Mouse (Mus musculus): ENCODE results near the gene Smok3c. TPM values are rescaled to one million over a fixed set of nuclear protein-coding genes. Genes with fewer than 3 reads are reported as not detected.
"Not testable (repeated sequence)": the region's sequence is repeated elsewhere in the genome, so short reads cannot be mapped to it uniquely, and the experiment has no call there.

Gene Smok3c
- total RNA-seq, 2 experiments from 2014 or later, result not detected

DNA sequence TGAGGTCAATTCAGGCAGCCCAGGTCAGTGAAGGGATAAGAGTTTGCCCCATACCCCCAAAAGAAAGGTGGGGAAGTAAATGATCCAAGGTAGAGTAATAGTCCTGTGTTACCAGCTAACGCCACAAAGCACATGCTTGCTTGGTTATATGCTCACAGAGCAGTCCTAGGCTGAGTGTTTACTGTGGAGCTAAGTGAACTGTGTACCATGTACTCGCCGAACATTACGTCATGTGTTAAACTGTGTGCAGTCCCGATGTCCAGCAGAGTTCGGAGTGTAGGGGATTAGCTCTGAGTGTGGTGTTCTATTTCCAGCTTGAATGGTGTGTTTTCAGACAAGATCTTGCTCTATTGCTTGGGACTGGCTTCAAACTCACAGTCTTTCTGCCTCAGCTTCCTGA, 41.5 kb downstream of the Smok3c start:
- no peak for DNase-seq (ENCODE audit: low spot score in 2 of 2)

DNA sequence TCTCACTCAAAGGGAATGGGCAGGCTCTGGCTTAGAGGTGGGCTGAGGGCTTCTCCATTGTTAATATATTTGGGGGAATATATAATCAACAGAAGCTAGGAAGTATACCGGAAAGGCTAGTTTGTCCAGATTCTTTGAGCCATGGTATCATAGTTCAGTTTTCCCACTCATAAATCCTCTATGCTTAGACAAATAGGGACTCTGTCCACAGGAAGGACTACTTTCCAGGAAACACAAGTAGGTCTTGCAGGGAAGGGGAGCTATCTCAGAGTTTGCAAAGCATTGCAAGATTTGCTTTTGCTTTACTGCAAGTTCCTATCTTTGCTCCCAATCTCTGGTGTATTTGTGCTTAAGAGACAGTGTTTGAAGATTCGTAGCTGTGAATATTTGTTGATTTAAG, 52.0 kb downstream of the Smok3c start:
- DNase-seq (ENCODE audit: low spot score in 2 of 2), result no peak

DNA sequence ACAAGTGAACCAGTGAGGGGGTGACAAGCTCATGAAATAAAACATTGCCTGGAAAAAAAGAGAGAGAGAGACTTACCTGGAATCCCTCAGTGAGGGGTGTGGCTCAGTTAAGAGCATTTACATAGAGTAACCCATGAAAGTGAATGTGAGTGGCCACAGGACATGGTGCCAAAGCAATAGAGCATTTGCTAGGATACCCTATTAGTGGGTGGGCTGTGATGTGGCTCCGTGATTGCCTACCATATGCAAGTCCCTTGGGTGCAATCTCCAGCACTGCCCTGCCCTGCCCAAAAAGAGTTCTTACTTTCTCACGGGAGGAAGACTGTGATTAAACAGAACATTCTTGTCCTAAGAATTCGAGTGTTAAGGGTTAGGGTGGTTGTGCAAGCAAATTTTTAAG, 54.1 kb downstream of the Smok3c start:
- DNase-seq (ENCODE audit: low spot score in 2 of 2), result no peak

DNA sequence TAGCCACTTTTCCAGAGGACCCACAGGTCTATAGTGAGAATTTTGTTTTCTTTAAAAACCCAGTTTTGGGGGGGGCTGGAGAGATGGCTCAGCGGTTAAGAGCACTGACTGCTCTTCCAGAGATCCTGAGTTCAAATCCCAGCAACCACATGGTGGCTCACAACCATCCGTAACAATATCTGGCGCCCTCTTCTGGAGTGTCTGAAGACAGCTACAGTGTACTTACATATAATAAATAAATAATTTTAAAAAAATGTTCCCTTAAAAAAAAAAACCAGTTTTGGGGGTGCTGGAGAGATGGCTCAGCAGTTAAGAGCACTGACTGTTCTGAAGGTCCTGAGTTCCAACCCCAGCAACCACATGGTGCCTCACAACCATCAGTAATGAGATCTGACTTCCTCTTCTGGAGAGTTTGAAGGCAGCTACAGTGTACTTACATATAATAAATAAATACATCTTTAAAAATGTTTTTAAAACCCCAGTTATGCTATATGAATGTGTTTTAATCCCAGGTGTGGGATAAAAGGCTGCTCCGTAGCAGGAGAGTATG, 56.9 kb downstream of the Smok3c start:
- not testable (repeated sequence) for DNase-seq (ENCODE audit: low spot score in 2 of 2)

Other genes starting within 250 kb of the Smok3c start
- 1 to 10 TPM in 1 of 2 experiments, under 1 TPM in 1; 0.56 to 1.3 TPM for gene Pilra, start 216.9 kb upstream of the Smok3c start, total RNA-seq (2021)
- not detected for gene Pilrb1, start 195.1 kb upstream of the Smok3c start, total RNA-seq (2021)
- gene Pilrb2, start 181.4 kb upstream of the Smok3c start, total RNA-seq (2021), result not detected
- gene Cyp3a13, start 131.6 kb upstream of the Smok3c start, total RNA-seq (2021), result under 1 TPM; 0.15 to 0.25 TPM
- gene Gjc3, start 90.1 kb upstream of the Smok3c start, total RNA-seq (2021), result 10 to 100 TPM; 21.4 to 22.4 TPM
- gene Azgp1, start 71.7 kb upstream of the Smok3c start, total RNA-seq (2021), result not detected
- gene Smok3a, start 31.9 kb upstream of the Smok3c start, total RNA-seq (2021), result not detected
- not detected for gene Smok3b, start 31.8 kb upstream of the Smok3c start, total RNA-seq (2021)
- gene Zkscan1, start 31.9 kb downstream of the Smok3c start, total RNA-seq (2021), result 10 to 100 TPM; 39.6 to 42.2 TPM
- 10 to 100 TPM; 13.9 to 15.7 TPM for gene Zscan21, start 63.7 kb downstream of the Smok3c start, total RNA-seq (2021)
- 10 to 100 TPM; 10.6 to 13.2 TPM for gene Zfp113, start 102.5 kb downstream of the Smok3c start, total RNA-seq (2021)
- 100 to 1,000 TPM; 139 to 142 TPM for gene Cops6, start 107.9 kb downstream of the Smok3c start, total RNA-seq (2021)
- 10 to 100 TPM; 19.5 to 25.4 TPM for gene Ap4m1, start 118.8 kb downstream of the Smok3c start, total RNA-seq (2021)
- 10 to 100 TPM; 15.8 to 16.4 TPM for gene Mcm7, start 119.2 kb downstream of the Smok3c start, total RNA-seq (2021)
- gene Taf6, start 134.3 kb downstream of the Smok3c start, total RNA-seq (2021), result 10 to 100 TPM; 42.0 to 43.7 TPM
- 10 to 100 TPM; 14.6 to 15.3 TPM for gene Cnpy4, start 134.3 kb downstream of the Smok3c start, total RNA-seq (2021)
- 1 to 10 TPM; 6.8 to 8.9 TPM for gene Mblac1, start 141.1 kb downstream of the Smok3c start, total RNA-seq (2021)
- gene Nxpe5, start 172.7 kb downstream of the Smok3c start, total RNA-seq (2021), result not detected
- 10 to 100 TPM; 54.4 to 55.9 TPM for gene Lamtor4, start 202.3 kb downstream of the Smok3c start, total RNA-seq (2021)
- 10 to 100 TPM; 72.5 to 73.6 TPM for gene BC037034, start 210.8 kb downstream of the Smok3c start, total RNA-seq (2021)
- gene Gal3st4, start 219.6 kb downstream of the Smok3c start, total RNA-seq (2021), result 1 to 10 TPM; 3.6 to 4.1 TPM
- not detected for gene Gm43720, start 226.8 kb downstream of the Smok3c start, total RNA-seq (2021)
- 1 to 10 TPM; 1.2 to 1.5 TPM for gene Gpc2, start 226.8 kb downstream of the Smok3c start, total RNA-seq (2021)
- gene Stag3, start 227.0 kb downstream of the Smok3c start, total RNA-seq (2021), result 1 to 10 TPM in 1 of 2 experiments, under 1 TPM in 1; 0.47 to 1.1 TPM